Mouse (Mus musculus) embryonic facial prominence, embryonic 13.5 days (tissue): ENCODE results near the gene 1110017D15Rik. TPM values are rescaled to one million over a fixed set of nuclear protein-coding genes. Genes with fewer than 3 reads are reported as not detected.
A peak's percentile ranks its signal among the peaks of the same experiment; 100 is the strongest.

Source experiments
- ATAC-seq: fragments of 200-750 bp; cut with Nextera tagmentation; 2 replicates; pipeline ENCODE4 v1.8.0; 2017; ENCODE audit warnings: low read depth; ENCODE audit not compliant: insufficient number of reproducible peaks, insufficient read depth, low FRiP score, low TSS enrichment
- H3K27ac ChIP-seq: fragments of 300-500 bp; sonication (generic); 2 replicates; pipeline ENCODE4 v1.5.1; 2015; ENCODE audit warnings: moderate library complexity, mild to moderate bottlenecking, inconsistent platforms
- H3K27me3 ChIP-seq: fragments of 300-500 bp; sonication (generic); 2 replicates; pipeline ENCODE4 v1.6.1; 2015; ENCODE audit warnings: mild to moderate bottlenecking, inconsistent platforms
- H3K36me3 ChIP-seq: fragments of 300-500 bp; sonication (generic); 2 replicates; pipeline ENCODE4 v1.6.1; 2015; ENCODE audit warnings: mild to moderate bottlenecking, inconsistent platforms
- H3K4me1 ChIP-seq: fragments of 300-500 bp; sonication (generic); 2 replicates; pipeline ENCODE4 v1.6.1; 2015; ENCODE audit warnings: inconsistent platforms
- H3K4me2 ChIP-seq: fragments of 300-500 bp; sonication (generic); 2 replicates; pipeline ENCODE4 v1.6.1; 2015; ENCODE audit warnings: moderate library complexity, mild to moderate bottlenecking, inconsistent platforms
- H3K4me3 ChIP-seq: fragments of 300-500 bp; sonication (generic); 2 replicates; pipeline ENCODE4 v1.5.1; 2015; ENCODE audit warnings: mild to moderate bottlenecking, inconsistent platforms
- H3K9ac ChIP-seq: fragments of 300-500 bp; sonication (generic); 2 replicates; pipeline ENCODE4 v1.6.1; 2015; ENCODE audit warnings: mild to moderate bottlenecking, inconsistent platforms
- H3K9me3 ChIP-seq: fragments of 300-500 bp; sonication (generic); 2 replicates; pipeline ENCODE4 v1.6.1; 2016; ENCODE audit warnings: inconsistent platforms
- WGBS: fragments of 180-500 bp; shearing (Covaris S2); methylation state at CpG from one replicate; pipeline ENCODE4 v1.1.7; 2015; ENCODE audit warnings: mixed read lengths; 5-methylcytosine and 5-hydroxymethylcytosine counted together
- polyA plus RNA-seq: library from polyadenylated mRNA; unstranded; fragments of >200 nt; fragmentation: Nextera tagmentation; extraction: Ambion mirVana; gene quantifications from 2 replicates; pipeline ENCODE4 v1.2.1, GENCODE M21; 2015

Gene 1110017D15Rik
- polyA plus RNA-seq, 1 experiment from 2014 or later: 5.7 TPM

DNA sequence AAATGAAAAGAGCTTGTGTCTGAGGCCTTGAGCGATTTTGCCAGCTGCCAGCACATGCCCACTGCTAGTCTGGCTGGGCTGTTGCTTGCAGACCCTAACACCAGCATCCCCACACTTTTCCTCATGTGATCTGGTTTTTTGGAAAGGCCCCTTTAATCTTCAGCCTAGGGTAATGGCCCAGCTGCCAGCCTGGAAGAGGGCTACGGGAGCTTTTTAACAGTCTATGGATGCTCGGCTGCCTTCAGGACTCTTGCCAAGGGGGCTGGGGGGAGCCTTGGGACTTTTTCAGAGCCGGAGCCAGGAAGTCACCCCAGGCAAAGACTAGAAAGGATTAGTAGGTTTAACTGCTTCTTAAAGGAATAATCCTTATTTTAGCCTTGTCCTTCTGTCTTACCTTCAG is 3.8 kb downstream of the 1110017D15Rik start:
- Histone ChIP-seq H3K4me3 (no peak overlapping the region), H3K27me3 (peaks cover 2% of the 10 kb centered on the region; the same call in 1 of the 2 replicates), H3K4me2 (peak overlapping the region; percentile 44), H3K27ac (peak overlapping the region; percentile 78), H3K9ac (no peak overlapping the region), H3K36me3 (no peaks in the 10 kb centered on the region), H3K9me3 (no peaks in the 10 kb centered on the region), H3K4me1 (peaks cover 17% of the 10 kb centered on the region)
- no peak for ATAC-seq
- 12% methylated on average over 4 of the region's 4 CpGs for WGBS

DNA sequence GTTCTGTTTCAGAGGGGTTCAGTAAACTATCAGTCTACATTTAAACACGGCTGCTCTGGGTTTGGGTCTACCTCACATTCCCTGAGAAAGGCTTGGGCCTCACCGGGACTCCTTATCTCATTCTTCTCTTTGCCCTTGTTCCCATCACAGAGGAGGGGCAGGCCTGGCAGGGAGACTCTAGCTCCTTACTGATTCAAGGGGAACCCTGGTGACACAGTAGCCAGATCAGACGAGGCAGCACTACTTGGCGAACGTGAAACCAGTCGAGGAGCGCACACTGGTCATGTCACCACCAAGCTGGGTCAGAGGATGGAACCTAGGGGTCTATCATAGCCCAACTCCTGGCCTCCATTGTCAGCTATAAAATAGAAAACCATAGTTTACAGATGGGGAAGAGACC is 9.1 kb downstream of the 1110017D15Rik start:
- H3K27me3 ChIP-seq: peaks cover 7% of the 10 kb centered on the region; the same call in 1 of the 2 replicates
- H3K4me3 ChIP-seq: no peak overlapping the region
- no peaks in the 10 kb centered on the region for H3K36me3 ChIP-seq
- no peaks in the 10 kb centered on the region for H3K9me3 ChIP-seq
- no peak for ATAC-seq
- H3K27ac ChIP-seq: no peak overlapping the region
- peaks cover 23% of the 10 kb centered on the region for H3K4me1 ChIP-seq
- WGBS: 47% methylated on average over 7 of the region's 7 CpGs
- no peak overlapping the region for H3K9ac ChIP-seq
- peak overlapping the region; percentile 87 for H3K4me2 ChIP-seq

DNA sequence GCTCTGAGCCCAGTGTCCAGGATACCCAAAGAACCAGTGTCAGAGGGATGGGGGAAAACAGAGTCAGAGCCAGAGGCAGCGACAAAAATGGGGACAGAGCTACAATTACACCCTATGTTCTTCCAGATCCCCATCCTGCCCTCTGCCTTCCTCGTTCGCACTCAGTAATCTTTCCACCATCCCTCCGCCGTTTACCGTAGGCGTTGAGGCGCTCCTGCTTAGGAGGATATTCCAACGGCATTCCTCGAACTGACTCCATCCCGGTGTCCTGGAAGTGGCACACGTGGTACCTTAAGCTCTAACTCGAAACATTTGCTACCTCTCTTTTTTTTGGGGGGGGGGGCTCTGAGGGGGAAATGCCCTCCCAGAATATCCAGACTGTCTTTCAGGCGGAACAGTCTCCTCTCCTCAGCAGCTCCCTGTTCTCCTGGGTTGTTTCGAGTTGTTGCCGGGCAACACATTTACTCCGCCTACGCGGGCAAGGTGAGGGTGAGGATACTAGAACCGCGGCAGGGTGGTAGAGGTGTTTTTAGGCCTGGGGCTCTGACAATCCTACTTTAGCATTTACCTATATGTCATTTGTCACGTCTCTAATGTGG is 9.7 kb downstream of the 1110017D15Rik start:
- H3K4me2 ChIP-seq: peak overlapping the region; percentile 87
- WGBS: 2% methylated on average over 22 of the region's 22 CpGs
- no peaks in the 10 kb centered on the region for H3K36me3 ChIP-seq
- peak overlapping the region; percentile 74 for H3K27ac ChIP-seq
- H3K9me3 ChIP-seq: no peaks in the 10 kb centered on the region
- peaks cover 10% of the 10 kb centered on the region for H3K27me3 ChIP-seq
- peak overlapping the region; percentile 56 for H3K4me3 ChIP-seq
- no peak for ATAC-seq
- H3K4me1 ChIP-seq: peaks cover 25% of the 10 kb centered on the region
- H3K9ac ChIP-seq: peak overlapping the region; percentile 77

DNA sequence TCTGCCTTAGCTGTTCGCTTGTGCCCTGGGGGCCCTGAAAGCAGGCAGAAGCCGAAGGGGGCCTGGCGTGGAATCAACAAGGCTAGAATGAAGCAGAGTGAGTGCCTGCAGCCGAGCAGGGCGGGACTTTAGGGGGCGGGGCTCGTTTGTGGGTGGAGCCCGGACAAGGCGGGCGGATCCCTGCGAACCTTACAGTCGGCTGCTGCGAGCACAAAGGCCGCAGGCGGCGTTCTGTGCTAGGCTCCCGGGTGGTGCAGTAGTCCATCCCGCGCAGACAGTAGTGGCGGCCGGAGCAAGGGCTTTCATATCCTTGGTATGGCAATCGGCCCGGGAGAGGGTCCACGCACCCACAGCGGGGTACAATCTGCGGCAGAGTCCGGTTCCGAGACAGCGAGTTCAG is 10.2 kb downstream of the 1110017D15Rik start:
- Histone ChIP-seq H3K9me3 (no peaks in the 10 kb centered on the region), H3K27me3 (peaks cover 15% of the 10 kb centered on the region), H3K4me2 (peak overlapping the region; percentile 87), H3K36me3 (no peaks in the 10 kb centered on the region), H3K4me3 (peak overlapping the region; percentile 56), H3K4me1 (peaks cover 29% of the 10 kb centered on the region), H3K27ac (peak overlapping the region; percentile 74), H3K9ac (peak overlapping the region; percentile 77)
- WGBS: under 1% methylated on average over 29 of the region's 29 CpGs
- peak; percentile 72 for ATAC-seq

DNA sequence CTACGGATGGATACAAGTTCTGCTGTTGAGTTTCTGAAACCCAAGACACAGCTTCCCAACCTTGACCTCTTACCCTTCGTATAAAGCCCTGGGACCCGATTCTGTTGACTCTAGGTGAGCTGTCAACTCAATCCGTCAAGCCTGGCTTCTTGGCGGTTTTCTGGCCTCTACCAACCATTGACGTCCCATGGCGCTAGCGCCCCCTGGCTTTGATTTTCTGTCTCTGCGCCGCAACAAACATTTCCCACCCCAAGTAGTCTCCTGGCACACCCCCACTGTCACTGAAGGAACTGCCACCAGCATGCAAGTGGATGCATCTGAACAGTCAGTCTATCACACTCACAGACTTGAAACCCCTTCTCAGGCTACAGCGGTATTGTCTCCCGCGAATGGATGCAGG is 11.0 kb downstream of the 1110017D15Rik start:
- Histone ChIP-seq H3K4me1 (peaks cover 33% of the 10 kb centered on the region), H3K9me3 (no peaks in the 10 kb centered on the region), H3K27me3 (peaks cover 23% of the 10 kb centered on the region), H3K9ac (peak overlapping the region; percentile 77; the same call in 1 of the 2 replicates), H3K4me3 (peak overlapping the region; percentile 56; the same call in 1 of the 2 replicates), H3K36me3 (no peaks in the 10 kb centered on the region), H3K4me2 (peak overlapping the region; percentile 87), H3K27ac (peak overlapping the region; percentile 74)
- ATAC-seq: no peak
- WGBS: 9% methylated on average over 13 of the region's 13 CpGs

DNA sequence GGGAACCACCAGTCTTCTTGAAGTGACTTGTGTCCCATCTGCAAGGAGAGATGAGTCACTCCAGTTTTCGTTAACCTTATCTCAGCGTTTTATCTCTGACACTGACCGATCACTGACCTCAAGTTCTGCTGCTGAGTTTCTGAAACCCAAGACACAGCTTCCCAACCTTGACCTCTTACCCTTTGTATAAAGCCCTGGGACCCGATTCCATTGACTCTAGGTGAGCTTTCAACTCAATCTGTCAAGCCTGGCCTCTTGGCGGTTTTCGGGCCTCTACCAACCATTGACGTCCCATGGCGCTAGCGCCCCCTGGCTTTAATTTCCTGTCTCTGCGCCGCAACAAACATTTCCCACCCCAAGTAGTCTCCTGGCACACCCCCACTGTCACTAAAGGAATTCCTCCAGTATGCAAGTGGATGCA is 12.0 kb downstream of the 1110017D15Rik start:
- no peaks in the 10 kb centered on the region for H3K36me3 ChIP-seq
- H3K27ac ChIP-seq: no peak overlapping the region
- WGBS: 55% methylated on average over 11 of the region's 11 CpGs
- no peak overlapping the region for H3K9ac ChIP-seq
- H3K4me2 ChIP-seq: no peak overlapping the region
- ATAC-seq: no peak
- H3K4me1 ChIP-seq: peaks cover 36% of the 10 kb centered on the region
- H3K4me3 ChIP-seq: no peak overlapping the region
- peaks cover 33% of the 10 kb centered on the region for H3K27me3 ChIP-seq
- no peaks in the 10 kb centered on the region for H3K9me3 ChIP-seq

DNA sequence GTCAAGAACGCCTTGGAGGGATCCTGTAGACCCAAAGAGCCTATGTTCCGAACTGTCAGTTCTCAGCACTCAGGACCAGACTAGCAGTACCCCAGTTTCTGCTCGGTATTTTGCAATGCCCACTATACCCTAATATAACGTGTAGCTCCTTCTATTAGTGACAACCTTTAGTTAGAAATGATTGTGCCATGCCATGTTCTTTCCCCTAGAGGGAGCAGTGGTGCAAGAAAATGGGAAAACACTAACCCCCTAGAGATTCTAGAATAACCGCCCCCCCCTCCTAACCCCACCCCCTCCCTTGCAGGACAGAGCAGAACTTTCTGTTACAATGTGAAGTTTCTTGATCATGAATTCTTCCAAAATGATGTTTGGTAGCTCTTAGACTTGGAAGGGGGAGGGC is 12.8 kb downstream of the 1110017D15Rik start:
- no peak overlapping the region for H3K27ac ChIP-seq
- no peak overlapping the region for H3K4me3 ChIP-seq
- H3K4me1 ChIP-seq: peaks cover 37% of the 10 kb centered on the region
- H3K9me3 ChIP-seq: no peaks in the 10 kb centered on the region
- peaks cover 41% of the 10 kb centered on the region for H3K27me3 ChIP-seq
- no peak overlapping the region for H3K9ac ChIP-seq
- H3K36me3 ChIP-seq: no peaks in the 10 kb centered on the region
- no peak overlapping the region for H3K4me2 ChIP-seq
- WGBS: 74% methylated on average over 5 of the region's 5 CpGs
- ATAC-seq: no peak

DNA sequence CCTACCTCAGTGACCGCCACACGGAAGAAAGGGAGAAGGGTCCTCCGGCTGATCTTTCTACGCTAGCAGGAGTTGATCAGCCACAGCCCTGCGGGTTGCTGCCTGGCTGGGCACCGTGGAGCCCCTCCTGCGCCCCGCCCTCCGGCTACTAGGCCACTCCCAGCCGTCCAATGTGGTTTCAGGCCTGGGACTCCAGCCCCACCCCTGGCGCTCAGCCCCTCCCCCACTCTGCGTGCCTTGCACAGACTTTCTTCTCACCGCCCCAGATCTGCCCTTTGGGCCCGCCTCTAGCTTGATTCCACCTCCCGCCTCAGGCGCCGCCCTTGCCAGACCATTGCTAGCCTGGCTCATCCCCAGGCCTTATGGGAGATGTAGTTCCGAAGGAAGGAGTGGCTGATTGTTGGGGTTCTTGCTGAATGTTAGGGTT is 14.1 kb downstream of the 1110017D15Rik start, which contains the start of gene AI464131:
Gene AI464131, minus strand, starts transcription at position 91 of the 427 bp plus-strand sequence.
- peak within 1 kb of the TSS; percentile 79 for H3K27ac ChIP-seq
- peaks cover 50% of the 10 kb centered on the region for H3K4me1 ChIP-seq
- no peaks in the 10 kb centered on the region for H3K36me3 ChIP-seq
- peak; percentile 92 for ATAC-seq
- under 1% methylated on average over 18 of the region's 18 CpGs for WGBS
- peak within 1 kb of the TSS; percentile 46 for H3K4me3 ChIP-seq
- H3K27me3 ChIP-seq: peaks cover 49% of the 10 kb centered on the region
- H3K4me2 ChIP-seq: peak within 1 kb of the TSS; percentile 75
- no peaks in the 10 kb centered on the region for H3K9me3 ChIP-seq
- peak within 1 kb of the TSS; percentile 67 for H3K9ac ChIP-seq

DNA sequence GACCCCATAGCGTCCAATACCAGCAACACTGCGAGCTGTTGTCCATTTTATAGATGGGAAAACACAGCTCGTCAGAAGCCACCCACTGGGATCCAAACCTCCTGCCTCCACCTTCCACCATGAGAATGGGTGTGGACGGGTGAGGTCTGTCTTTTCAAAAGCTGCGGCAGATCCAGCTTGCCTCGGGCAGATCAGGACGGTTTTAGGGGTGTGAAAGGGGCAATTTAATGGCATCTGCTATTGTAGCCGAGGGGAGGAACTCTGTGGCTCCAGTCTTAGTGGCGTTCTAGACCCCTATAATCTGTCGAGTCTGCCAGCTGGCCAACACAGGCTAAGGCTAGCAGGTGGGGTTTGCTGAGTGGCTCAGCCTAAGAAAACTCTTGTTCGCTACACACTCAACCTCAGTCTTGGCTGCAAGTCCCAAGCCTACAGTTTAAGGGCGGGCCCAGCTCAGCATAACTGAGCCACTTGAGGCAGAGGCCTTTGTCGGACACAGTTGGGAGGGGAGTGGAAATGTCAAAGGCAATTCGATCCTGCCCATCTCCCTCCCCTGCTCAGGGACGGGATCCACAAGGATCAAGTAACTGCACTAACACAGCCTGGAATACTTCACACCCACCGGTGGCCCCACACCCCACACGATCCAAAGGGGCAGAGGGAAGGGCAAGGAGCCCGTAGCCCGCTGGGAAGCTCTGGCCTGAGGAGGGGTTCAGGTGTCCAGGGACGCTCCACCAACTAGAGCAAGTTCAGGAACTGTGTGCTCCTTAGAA is 14.8 kb downstream of the 1110017D15Rik start:
- WGBS: 6% methylated on average over 20 of the region's 20 CpGs
- Histone ChIP-seq H3K27me3 (peaks cover 53% of the 10 kb centered on the region), H3K4me2 (peak overlapping the region; percentile 75), H3K4me3 (peak overlapping the region; percentile 46), H3K27ac (peak overlapping the region; percentile 79), H3K36me3 (no peaks in the 10 kb centered on the region), H3K9me3 (no peaks in the 10 kb centered on the region), H3K9ac (peak overlapping the region; percentile 67), H3K4me1 (peaks cover 50% of the 10 kb centered on the region)
- ATAC-seq: peak; percentile 38

DNA sequence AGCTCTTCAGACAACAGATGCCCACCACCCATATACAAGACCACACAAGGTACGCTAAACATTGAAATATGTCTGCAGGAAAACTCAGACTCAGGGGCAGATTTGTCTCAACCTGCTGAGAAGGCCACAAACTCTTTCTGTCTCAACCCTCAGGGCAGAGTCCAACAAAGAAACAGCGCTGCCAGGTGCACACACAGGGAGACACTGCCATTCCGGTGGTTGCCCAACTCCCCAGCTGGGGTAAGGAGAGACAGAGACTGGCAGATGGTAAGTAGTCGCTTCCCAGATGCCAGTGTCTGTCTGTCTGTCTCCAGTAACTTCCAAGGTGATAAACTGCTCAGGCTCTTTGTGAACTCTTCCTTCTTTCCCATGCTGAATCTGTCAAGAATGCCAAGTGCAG is 16.3 kb downstream of the 1110017D15Rik start:
- peaks cover 40% of the 10 kb centered on the region for H3K4me1 ChIP-seq
- peaks cover 3% of the 10 kb centered on the region; the same call in 1 of the 2 replicates for H3K36me3 ChIP-seq
- H3K9me3 ChIP-seq: no peaks in the 10 kb centered on the region
- no peak overlapping the region for H3K27ac ChIP-seq
- H3K4me2 ChIP-seq: no peak overlapping the region
- H3K4me3 ChIP-seq: no peak overlapping the region
- no peak overlapping the region for H3K9ac ChIP-seq
- no peak for ATAC-seq
- WGBS: 62% methylated on average over 4 of the region's 4 CpGs
- H3K27me3 ChIP-seq: peaks cover 68% of the 10 kb centered on the region

DNA sequence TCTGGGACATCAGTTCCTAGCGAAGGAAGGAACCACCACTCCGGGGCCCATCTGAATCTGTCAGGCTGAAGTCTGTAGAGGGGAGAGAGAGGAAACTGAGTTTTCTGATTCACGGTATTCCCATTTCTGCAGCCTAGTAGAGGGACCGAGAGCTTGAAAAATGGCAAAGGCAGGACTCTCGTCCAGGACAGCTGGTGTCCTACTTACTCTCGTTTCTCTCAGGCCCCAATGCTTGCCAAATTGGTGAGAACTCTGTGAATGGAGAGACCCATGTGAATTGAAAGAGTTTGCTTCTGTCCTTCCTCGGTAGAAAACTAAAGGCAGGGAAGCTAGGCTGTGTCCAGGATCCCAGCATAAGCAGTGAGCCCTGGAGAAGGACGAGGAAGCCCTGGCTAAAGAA is 17.5 kb downstream of the 1110017D15Rik start:
- no peak for ATAC-seq
- Histone ChIP-seq H3K27ac (no peak overlapping the region), H3K36me3 (peaks cover 5% of the 10 kb centered on the region; the same call in 1 of the 2 replicates), H3K4me2 (no peak overlapping the region; the same call in 1 of the 2 replicates), H3K27me3 (peaks cover 76% of the 10 kb centered on the region), H3K9ac (no peak overlapping the region), H3K9me3 (no peaks in the 10 kb centered on the region), H3K4me1 (peaks cover 40% of the 10 kb centered on the region), H3K4me3 (peak overlapping the region; percentile 41; the same call in 1 of the 2 replicates)
- 62% methylated on average over 8 of the region's 8 CpGs for WGBS
